In genomic region chr2:101673547-101673946, GRCm38 (mm10) we compare ENCODE assay signal across 23 mouse cellular contexts. TPM values are rescaled to one million over a fixed set of nuclear protein-coding genes. Genes with fewer than 3 reads are reported as not detected.
"Had no signal": no experiment of that assay in that cellular context is flagged by ENCODE, and none has a peak within 500 bp of the region (broad histone marks: within the 10 kb centered on the region; RNA-seq: fewer than 3 reads in every experiment).

No protein-coding gene starts in this region.

- DNase-seq: kidney, adult 11 months; kidney, adult 8-10 months; kidney, postnatal 10 days; kidney, postnatal 36 days; liver, postnatal 0 days; lung, embryonic 14.5 days; right cerebral cortex, adult 18-20 months; right cerebral cortex, postnatal 14 days; right cerebral cortex, postnatal 4 days; thymus, postnatal 25 days had no signal

- H3K27ac ChIP-seq: kidney, embryonic 15.5 days; liver, embryonic 14.5 days; macrophage; midbrain, embryonic 12.5 days; midbrain, embryonic 15.5 days; neural tube, embryonic 12.5 days; neural tube, embryonic 15.5 days; stomach, embryonic 15.5 days had no signal

- H3K4me3 ChIP-seq: kidney, embryonic 15.5 days; midbrain, embryonic 12.5 days; midbrain, embryonic 15.5 days; neural tube, embryonic 12.5 days; neural tube, embryonic 15.5 days; stomach, embryonic 15.5 days had no signal

RNA-seq across cellular contexts. Expression of gene Rag2, which starts 49.0 kb away (rescaled TPM):
- total RNA-seq: layer of hippocampus, adult 8-10 months; layer of hippocampus, postnatal 36 days; left cerebral cortex, adult 8-10 months; left cerebral cortex, postnatal 14 days; megakaryocyte, adult 5-6 weeks had no signal
